8 mouse cellular contexts compared by ENCODE assay signal in the genomic region with DNA sequence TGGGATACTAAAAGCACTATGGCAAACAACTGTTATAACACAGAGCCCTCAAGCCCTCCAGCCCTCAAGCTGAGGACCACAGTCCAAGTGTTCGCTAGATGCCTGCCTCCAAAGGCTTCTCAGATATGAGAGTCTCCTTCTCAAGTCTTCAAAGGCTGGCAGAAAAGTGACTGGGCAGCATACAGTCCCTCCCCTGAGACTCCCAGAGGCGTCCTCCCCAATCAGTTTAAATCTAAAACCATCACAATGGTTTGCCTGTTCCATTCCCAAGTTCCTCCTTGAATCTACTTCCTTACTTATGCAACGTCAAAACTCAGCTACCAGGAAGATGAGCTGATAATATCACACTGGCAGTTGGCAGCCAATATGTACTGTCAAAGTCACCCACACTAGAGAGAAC. TPM values are rescaled to one million over a fixed set of nuclear protein-coding genes. Genes with fewer than 3 reads are reported as not detected.
DNase-seq lines count a peak whose midpoint lies in the region; ATAC-seq lines count a peak whose summit lies in the region.

A gene (plus strand): TSS at position 301 of the 400 bp plus-strand sequence.

- H3K27me3 ChIP-seq in limb, embryonic 12.5 days: no peaks in the 10 kb centered on the region

- no peak within 1 kb of the TSS for H3K4me3 ChIP-seq in limb, embryonic 12.5 days (replicated peaks)

- H3K4me2 ChIP-seq in limb, embryonic 12.5 days: no peak within 1 kb of the TSS

- H3K27ac ChIP-seq in limb, embryonic 12.5 days: no peak within 1 kb of the TSS

- intact Hi-C loops in heart, postnatal 25 days (cut with DNase I): no loop called here

- no peak for ATAC-seq in limb, embryonic 12.5 days (ENCODE audit: insufficient number of reproducible peaks, insufficient read depth, low FRiP score, low TSS enrichment, low read depth)
- no peak for ATAC-seq in neutrophil, adult 5-6 weeks (ENCODE audit: extremely low read depth, insufficient number of reproducible peaks, low FRiP score, poor library complexity, severe bottlenecking)

- no peaks in the 10 kb centered on the region for H3K4me1 ChIP-seq in limb, embryonic 12.5 days (replicated peaks)

- no peak within 1 kb of the TSS for H3K9ac ChIP-seq in limb, embryonic 12.5 days (replicated peaks)

- whole genome bisulfite sequencing in limb, embryonic 12.5 days: 72% methylated on average over 3 of the region's 3 CpGs

- DNase-seq in thymus, postnatal 0 days (ENCODE audit: low spot score): no peak
- no peak for DNase-seq in thymus, postnatal 36 days
- peak; percentile 45 for DNase-seq in fat pad, adult 2 months (ENCODE audit: extremely low read depth, low read depth, low spot score)
- no peak for DNase-seq in heart, postnatal 25 days (ENCODE audit: low spot score)
- no peak for DNase-seq in thymus, postnatal 25 days
- no peak for DNase-seq in right cerebral cortex, postnatal 14 days

- H3K36me3 ChIP-seq in limb, embryonic 12.5 days: no peaks in the 10 kb centered on the region

- H3K9me3 ChIP-seq in limb, embryonic 12.5 days: no peaks in the 10 kb centered on the region

RNA-seq across cellular contexts. Expression of the gene that starts here (rescaled TPM):
- 100 and 102 TPM in 2 replicates for polyA plus RNA-seq in thymus, postnatal 0 days (2015; fragmentation: Nextera tagmentation; extraction: Ambion mirVana)
- 10 to 100 TPM; 16.5 to 17.9 TPM for total RNA-seq in heart, postnatal 25 days (2021)
- polyA plus RNA-seq in limb, embryonic 12.5 days (2016; fragmentation: Nextera tagmentation; extraction: Ambion mirVana): 81.7 and 82.4 TPM in 2 replicates
- 45.1 and 48.4 TPM in 2 replicates for total RNA-seq in neutrophil, adult 5-6 weeks (2017)
